Mouse (Mus musculus) megakaryocyte, embryonic 14.5 days (primary cell): Measurements from ENCODE around the gene Abi3bp.

Source experiments
- FLI1 ChIP-seq: IDR thresholded peaks from 2 replicates; pipeline ENCODE4 v1.6.1; 2012; ENCODE audit warnings: low read length, inconsistent platforms, mixed read lengths
- GATA1 ChIP-seq: IDR thresholded peaks from 3 replicates; pipeline ENCODE4 v1.6.1; 2012; ENCODE audit warnings: mixed read lengths, low read length, inconsistent platforms, borderline replicate concordance

DNA sequence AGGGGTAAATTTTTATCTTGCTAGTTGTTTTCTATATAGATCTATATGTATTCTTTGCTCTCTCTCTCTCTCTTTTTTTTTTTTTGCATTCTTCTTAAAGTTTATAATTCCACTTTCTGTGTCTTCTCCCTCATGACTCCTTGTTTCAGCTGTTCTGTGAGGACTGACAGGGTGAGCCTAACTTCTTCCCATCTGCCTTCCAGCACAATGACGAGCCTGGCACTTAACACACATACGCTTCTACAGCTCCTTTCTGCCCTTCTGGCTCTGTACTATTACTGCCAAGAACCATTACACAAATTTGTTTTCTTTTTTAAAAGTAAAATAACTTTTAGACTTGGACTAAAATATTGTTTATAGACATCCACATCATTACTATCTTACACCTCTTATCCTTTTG is 195.7 kb downstream of the Abi3bp start:
- no peak for TF ChIP-seq FLI1
- no peak for TF ChIP-seq GATA1
